Mouse (Mus musculus) lung, adult 10 weeks (tissue): ENCODE measurements around the gene Snph. TPM values are rescaled to one million over a fixed set of nuclear protein-coding genes. Genes with fewer than 3 reads are reported as not detected.

Source experiments
- polyA plus RNA-seq: library from polyadenylated mRNA; stranded (reverse); fragments of 350-450 nt; fragmentation: Illumina TruSeq; extraction: RNeasy Lipid Tissue Mini Kit (QIAGEN cat#74804); gene quantifications from one replicate; pipeline ENCODE4 v1.2.3, GENCODE M21; 2014; ENCODE audit warnings: low read depth, low replicate concordance; ENCODE audit not compliant: insufficient read depth

Snph gene
- polyA plus RNA-seq, result 0.23 TPM

DNA sequence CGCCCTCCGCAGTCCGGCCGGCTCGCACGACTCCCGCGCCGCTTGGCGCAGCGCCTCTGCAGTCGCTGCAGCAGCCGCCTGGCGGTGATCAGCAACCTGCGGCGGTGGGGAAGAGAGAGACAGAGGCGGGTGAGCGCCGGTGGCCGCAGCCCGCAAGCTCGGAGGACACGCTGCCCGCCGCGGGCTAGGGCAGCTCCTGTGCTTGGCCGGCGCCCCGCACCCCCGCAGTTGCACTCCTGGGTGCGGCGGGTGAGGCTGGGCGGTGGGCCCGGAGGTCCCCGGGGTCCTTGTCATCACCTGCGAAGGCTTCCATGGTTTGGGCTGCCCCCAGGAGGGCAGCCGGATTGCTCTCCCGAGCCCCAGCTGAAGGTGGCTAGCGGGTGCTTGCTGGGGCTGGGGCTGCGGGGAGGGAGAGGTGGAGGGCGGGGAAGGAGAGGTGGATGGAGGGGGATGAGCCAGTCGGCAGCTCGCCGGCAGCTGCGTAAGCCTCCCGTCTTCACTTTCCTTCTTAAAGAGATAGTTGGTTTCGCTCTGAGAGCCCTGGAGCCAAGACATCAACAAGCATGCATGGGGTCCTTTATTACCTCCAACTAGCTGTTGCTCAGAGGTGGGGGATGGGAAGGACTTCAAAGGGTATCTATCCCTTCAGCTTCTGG is at the start of gene Snph:
Gene Snph (minus strand): TSS at position 435 of the 656 bp plus-strand sequence.

DNA sequence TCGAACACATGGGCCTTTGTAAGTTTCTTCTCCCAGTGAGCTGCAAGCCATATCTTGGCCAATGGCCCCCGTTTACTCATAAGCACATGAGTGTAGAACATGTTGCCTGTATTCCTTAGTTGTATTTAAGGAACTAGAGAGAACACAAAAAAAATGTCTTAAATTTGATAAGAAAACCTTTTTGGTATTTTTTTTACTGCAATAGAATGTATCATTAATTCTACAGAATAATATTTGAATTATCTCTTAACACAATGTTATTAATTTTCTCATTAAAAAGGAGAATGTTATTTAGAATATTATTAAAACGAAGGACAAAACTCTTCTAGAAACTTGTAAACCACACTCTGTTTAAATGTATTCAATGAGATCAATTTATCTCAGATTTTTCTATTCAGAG is 36.0 kb upstream of the Snph start, which contains the start of gene Rad21l:
Gene Rad21l (minus strand): TSS at position 101 of the 400 bp plus-strand sequence.

DNA sequence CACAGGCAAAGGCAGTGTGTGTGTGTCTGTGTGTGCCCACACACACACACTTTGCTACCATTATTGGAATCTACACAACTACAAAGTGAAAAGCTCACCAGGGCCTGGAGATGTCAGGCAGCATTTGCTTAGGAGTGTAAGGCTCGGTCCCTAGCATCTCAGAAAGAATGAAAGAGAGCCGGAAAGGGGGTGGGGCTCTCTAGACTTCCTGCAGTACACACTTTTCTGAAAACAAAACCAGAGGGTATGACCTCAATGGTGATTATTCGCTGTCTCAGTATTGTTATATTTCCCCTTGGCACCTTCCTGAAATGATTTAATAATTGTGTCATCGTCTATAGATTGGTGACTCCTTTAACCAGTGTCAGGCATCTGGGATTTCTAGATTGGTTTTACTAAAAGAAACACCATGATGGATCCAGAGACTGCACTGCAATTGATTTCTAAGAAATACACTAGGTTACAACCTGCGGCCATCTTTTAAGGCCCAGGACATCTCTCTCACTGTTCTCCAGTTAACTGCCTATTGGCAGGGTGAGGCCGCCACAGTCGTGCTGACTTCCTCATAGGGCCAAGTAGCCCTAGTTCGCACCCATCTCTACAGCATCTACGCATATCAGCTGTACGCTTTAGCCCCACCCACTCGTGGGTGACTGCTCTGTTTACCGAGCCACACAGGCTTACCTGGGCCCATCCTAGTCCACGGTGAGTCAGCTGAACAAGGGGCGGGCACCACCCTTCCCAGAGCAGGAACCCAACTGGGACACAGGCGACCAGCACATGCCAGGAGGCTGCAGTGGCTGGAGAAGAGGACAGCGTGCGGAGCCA is 60.3 kb downstream of the Snph start, which contains the start of gene Sdcbp2:
Gene Sdcbp2 (plus strand): TSS at position 750 of the 828 bp plus-strand sequence.

DNA sequence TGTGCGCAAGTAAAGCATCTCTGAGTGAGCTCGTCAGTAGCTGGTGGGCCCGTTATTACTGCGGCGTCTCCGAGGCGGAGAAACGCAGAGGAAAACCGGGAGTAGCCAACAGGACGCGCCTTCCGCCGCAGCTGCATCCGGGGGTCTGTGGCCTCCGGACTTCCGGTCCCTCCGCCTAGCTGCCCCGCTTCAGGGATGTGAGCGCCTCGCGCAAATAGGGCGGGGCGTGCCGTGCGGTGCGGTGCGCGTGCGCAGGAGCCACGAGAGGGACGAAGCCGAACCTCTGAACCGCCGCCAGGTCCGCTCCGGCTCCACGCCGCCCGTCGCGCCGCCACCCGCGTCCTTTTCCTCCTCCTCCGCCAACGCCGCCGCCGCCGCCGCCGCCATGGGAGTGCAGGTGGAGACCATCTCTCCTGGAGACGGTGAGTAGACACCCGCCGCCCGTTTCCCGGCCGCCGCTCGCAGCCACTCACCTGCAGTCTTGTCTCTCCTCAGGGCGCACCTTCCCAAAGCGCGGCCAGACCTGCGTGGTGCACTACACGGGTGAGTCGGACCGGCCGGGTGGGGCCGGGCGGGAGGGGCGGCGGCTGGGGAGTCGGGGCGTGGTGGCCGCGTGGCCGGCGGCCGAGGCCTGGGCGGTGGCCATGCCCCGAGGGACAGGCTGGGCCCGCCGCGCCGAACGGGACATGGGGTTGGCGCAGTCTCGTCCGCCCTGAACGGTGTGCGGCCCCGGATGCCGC is 89.9 kb downstream of the Snph start, which contains the start of gene Fkbp1a:
Gene Fkbp1a (plus strand): TSS at position 161 of the 740 bp plus-strand sequence.

Other genes starting within 250 kb of the Snph start
- not detected for gene 4921509C19Rik, start 156.4 kb downstream of the Snph start, polyA plus RNA-seq
- gene Nsfl1c, start 138.4 kb downstream of the Snph start, polyA plus RNA-seq, result 74.8 TPM
- gene Fkbp1a, start 90.1 kb downstream of the Snph start, polyA plus RNA-seq, result 370 TPM
- 3.7 TPM for gene Sdcbp2, start 60.0 kb downstream of the Snph start, polyA plus RNA-seq
- not detected for gene Rad21l, start 35.9 kb upstream of the Snph start, polyA plus RNA-seq
- gene Tmem74b, start 69.4 kb upstream of the Snph start, polyA plus RNA-seq, result not detected
- 16.5 TPM for gene Psmf1, start 111.6 kb upstream of the Snph start, polyA plus RNA-seq
- 0.46 TPM for gene Rspo4, start 210.3 kb upstream of the Snph start, polyA plus RNA-seq